Comparison of ENCODE assay signal across 18 mouse cellular contexts in genomic region chr9:21083324-21083723, GRCm38 (mm10). TPM values are rescaled to one million over a fixed set of nuclear protein-coding genes. Genes with fewer than 3 reads are reported as not detected.
"Had no signal": no experiment of that assay in that cellular context is flagged by ENCODE, and none has a peak within 500 bp of the region (broad histone marks: within the 10 kb centered on the region; RNA-seq: fewer than 3 reads in every experiment).

No protein-coding gene starts in this region.

- H3K27ac ChIP-seq: kidney, postnatal 0 days; left cerebral cortex, adult 2 months; limb, embryonic 15.5 days; lung, embryonic 15.5 days; macrophage; midbrain, embryonic 13.5 days; neural tube, embryonic 15.5 days; stomach, postnatal 0 days had no signal

- H3K4me2 ChIP-seq: limb, embryonic 15.5 days; lung, embryonic 15.5 days; midbrain, embryonic 13.5 days; neural tube, embryonic 15.5 days had no signal

- H3K27me3 ChIP-seq: limb, embryonic 15.5 days; lung, embryonic 15.5 days; midbrain, embryonic 13.5 days; neural tube, embryonic 15.5 days had no signal

- H3K9ac ChIP-seq: limb, embryonic 15.5 days; lung, embryonic 15.5 days; midbrain, embryonic 13.5 days; neural tube, embryonic 15.5 days had no signal

- ATAC-seq: midbrain, embryonic 13.5 days had no signal

- H3K4me3 ChIP-seq: left cerebral cortex, adult 2 months; limb, embryonic 15.5 days; lung, embryonic 15.5 days; midbrain, embryonic 13.5 days; myocyte; neural tube, embryonic 15.5 days had no signal

- DNase-seq: kidney, adult 11 months; kidney, adult 9 months; kidney, postnatal 4 days; lung, postnatal 14 days; right cerebral cortex, adult 18-20 months; right cerebral cortex, postnatal 25 days; thymus, adult 18-20 months; thymus, postnatal 14 days had no signal

- H3K9me3 ChIP-seq: limb, embryonic 15.5 days; lung, embryonic 15.5 days; midbrain, embryonic 13.5 days; neural tube, embryonic 15.5 days had no signal

- H3K4me1 ChIP-seq: limb, embryonic 15.5 days; lung, embryonic 15.5 days; midbrain, embryonic 13.5 days had no signal

RNA-seq across cellular contexts. Expression of gene Gm49373, which starts 10.4 kb away (rescaled TPM):
- polyA plus RNA-seq: macrophage had no signal

RNA-seq across cellular contexts. Expression of gene Zglp1, which starts 16.4 kb away (rescaled TPM):
- polyA plus RNA-seq: intestine, embryonic 14.5 days; limb, embryonic 15.5 days; macrophage; stomach, postnatal 0 days had no signal
